Mouse (Mus musculus): ENCODE results near the gene Rhod. TPM values are rescaled to one million over a fixed set of nuclear protein-coding genes. Genes with fewer than 3 reads are reported as not detected.

Gene Rhod
- polyA plus RNA-seq, 1 experiment from 2014 or later, result 57.9 TPM

DNA sequence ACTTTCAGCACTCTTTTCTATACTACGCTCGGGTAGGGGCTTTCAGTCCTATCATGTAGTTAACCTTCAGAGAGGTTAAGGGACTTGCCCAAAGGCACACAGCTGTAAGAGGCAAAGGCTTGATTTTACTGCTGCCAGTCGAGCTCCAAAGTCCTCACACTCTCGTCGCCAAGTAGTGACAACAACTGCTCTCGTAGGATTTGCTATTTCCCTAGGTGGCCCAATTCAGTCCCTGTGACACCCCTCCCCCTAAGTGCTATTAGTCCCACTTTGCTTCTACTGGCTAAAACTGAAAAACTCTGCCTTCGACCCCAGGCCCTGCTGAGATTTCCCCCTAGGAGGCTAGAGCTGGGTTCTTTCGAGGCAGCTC is 456 bp downstream of the Rhod start:
- peak overlapping the region; percentile 91 for H3K27ac ChIP-seq (ENCODE audit: low read length)
- ATAC-seq (ENCODE audit: low FRiP score, low TSS enrichment), result no peak
- H3K4me3 ChIP-seq (ENCODE audit: low read length), result peak overlapping the region; percentile 74
- H3K4me1 ChIP-seq (ENCODE audit: insufficient read depth, low read length), result peaks cover 36% of the 10 kb centered on the region
- H3K27me3 ChIP-seq (ENCODE audit: insufficient read depth, low read length), result no peaks in the 10 kb centered on the region
- H3K4me2 ChIP-seq (replicated peaks; ENCODE audit: low read depth, low read length), result peak overlapping the region; percentile 90
- H3K36me3 ChIP-seq (ENCODE audit: insufficient read depth, low read length), result peaks cover 13% of the 10 kb centered on the region; the same call in 1 of the 2 replicates
- peak overlapping the region; percentile 81 for H3K9ac ChIP-seq (replicated peaks; ENCODE audit: low read length)
- 5% methylated on average over 8 of the region's 8 CpGs for WGBS
- H3K9me3 ChIP-seq (ENCODE audit: low read length), result peaks cover 4% of the 10 kb centered on the region; the same call in 1 of the 2 replicates

- 73% methylated on average over 6 of the region's 6 CpGs for WGBS
- H3K27me3 ChIP-seq (ENCODE audit: insufficient read depth, low read length), result no peaks in the 10 kb centered on the region
- no peak overlapping the region for H3K27ac ChIP-seq (ENCODE audit: low read length)
- H3K9me3 ChIP-seq (ENCODE audit: low read length), result peaks cover 4% of the 10 kb centered on the region; the same call in 1 of the 2 replicates
- no peak overlapping the region for H3K9ac ChIP-seq (replicated peaks; ENCODE audit: low read length)
- no peak for ATAC-seq (ENCODE audit: low FRiP score, low TSS enrichment)
- peaks cover 13% of the 10 kb centered on the region; the same call in 1 of the 2 replicates for H3K36me3 ChIP-seq (ENCODE audit: insufficient read depth, low read length)
- peaks cover 36% of the 10 kb centered on the region for H3K4me1 ChIP-seq (ENCODE audit: insufficient read depth, low read length)
- no peak overlapping the region for H3K4me3 ChIP-seq (ENCODE audit: low read length)
- H3K4me2 ChIP-seq (replicated peaks; ENCODE audit: low read depth, low read length), result peak overlapping the region; percentile 90
Measured at GRCm38 (mm10) chr19:4437886-4438285, 1.3 kb downstream of the Rhod start.

DNA sequence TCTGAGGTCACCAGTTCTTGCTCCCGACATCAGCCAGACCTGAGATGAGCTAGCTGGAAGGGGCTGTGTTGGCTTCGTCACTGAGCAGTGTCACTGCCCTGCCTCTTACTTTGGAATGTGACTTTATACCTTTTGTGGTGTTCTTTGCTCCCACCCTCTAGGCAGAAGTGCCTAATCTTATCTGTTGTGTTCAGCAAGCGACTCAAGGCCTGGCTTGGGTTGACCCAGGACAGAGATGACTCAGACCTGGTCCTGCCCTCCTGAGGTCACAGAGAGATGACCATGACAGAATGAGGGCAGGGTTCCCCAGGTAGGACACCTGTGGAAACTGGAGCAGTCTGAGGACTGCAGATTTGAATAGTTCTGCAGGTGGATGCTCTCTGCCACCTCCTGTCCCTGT is 3.0 kb downstream of the Rhod start:
- H3K27ac ChIP-seq (ENCODE audit: low read length), result no peak overlapping the region
- H3K27me3 ChIP-seq (ENCODE audit: insufficient read depth, low read length), result no peaks in the 10 kb centered on the region
- H3K4me3 ChIP-seq (ENCODE audit: low read length), result no peak overlapping the region
- H3K9ac ChIP-seq (replicated peaks; ENCODE audit: low read length), result no peak overlapping the region
- H3K36me3 ChIP-seq (ENCODE audit: insufficient read depth, low read length), result peaks cover 20% of the 10 kb centered on the region
- no peak for ATAC-seq (ENCODE audit: low FRiP score, low TSS enrichment)
- peaks cover 26% of the 10 kb centered on the region for H3K4me1 ChIP-seq (ENCODE audit: insufficient read depth, low read length)
- H3K9me3 ChIP-seq (ENCODE audit: low read length), result peaks cover 4% of the 10 kb centered on the region; the same call in 1 of the 2 replicates
- no peak overlapping the region for H3K4me2 ChIP-seq (replicated peaks; ENCODE audit: low read depth, low read length)
- WGBS, result 99% methylated on average over 3 of the region's 3 CpGs

GRCm38 (mm10) chr19:4434999-4435398 is 4.2 kb downstream of the Rhod start:
- Histone ChIP-seq H3K27ac (ENCODE audit: low read length) (no peak overlapping the region), H3K9me3 (ENCODE audit: low read length) (peaks cover 4% of the 10 kb centered on the region; the same call in 1 of the 2 replicates), H3K27me3 (ENCODE audit: insufficient read depth, low read length) (no peaks in the 10 kb centered on the region), H3K4me3 (ENCODE audit: low read length) (no peak overlapping the region), H3K9ac (replicated peaks; ENCODE audit: low read length) (no peak overlapping the region), H3K4me2 (replicated peaks; ENCODE audit: low read depth, low read length) (no peak overlapping the region), H3K4me1 (ENCODE audit: insufficient read depth, low read length) (peaks cover 15% of the 10 kb centered on the region), H3K36me3 (ENCODE audit: insufficient read depth, low read length) (peaks cover 25% of the 10 kb centered on the region)
- 86% methylated on average over 1 of the region's 1 CpGs for WGBS
- no peak for ATAC-seq (ENCODE audit: low FRiP score, low TSS enrichment)

DNA sequence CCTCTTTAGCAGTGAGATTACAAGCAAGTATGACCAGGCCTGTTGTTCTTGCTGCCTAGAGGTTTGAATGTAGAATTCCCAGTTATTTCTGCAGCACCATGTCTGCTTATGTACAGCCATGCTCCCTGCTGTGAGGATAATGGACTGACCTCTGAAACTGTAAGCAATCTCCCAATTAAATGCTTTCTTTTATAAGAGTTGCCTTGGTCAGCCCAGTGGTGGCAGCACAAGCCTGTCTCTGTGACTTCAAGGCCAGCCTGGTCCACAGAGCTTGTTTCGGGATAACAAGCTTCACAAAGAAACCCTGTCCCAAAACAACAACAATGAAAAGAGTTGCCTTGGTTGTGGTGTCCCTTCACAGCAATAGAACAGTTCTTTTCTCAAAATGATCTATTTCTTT is 5.5 kb downstream of the Rhod start:
- 79% methylated on average over 1 of the region's 1 CpGs for WGBS
- H3K27ac ChIP-seq (ENCODE audit: low read length), result no peak overlapping the region
- ATAC-seq (ENCODE audit: low FRiP score, low TSS enrichment), result no peak
- H3K4me2 ChIP-seq (replicated peaks; ENCODE audit: low read depth, low read length), result no peak overlapping the region
- no peak overlapping the region for H3K4me3 ChIP-seq (ENCODE audit: low read length)
- H3K36me3 ChIP-seq (ENCODE audit: insufficient read depth, low read length), result peaks cover 25% of the 10 kb centered on the region
- no peaks in the 10 kb centered on the region for H3K27me3 ChIP-seq (ENCODE audit: insufficient read depth, low read length)
- H3K9ac ChIP-seq (replicated peaks; ENCODE audit: low read length), result no peak overlapping the region
- H3K4me1 ChIP-seq (ENCODE audit: insufficient read depth, low read length), result peaks cover 7% of the 10 kb centered on the region; the same call in 1 of the 2 replicates
- H3K9me3 ChIP-seq (ENCODE audit: low read length), result peaks cover 4% of the 10 kb centered on the region; the same call in 1 of the 2 replicates

GRCm38 (mm10) chr19:4430091-4430620 is 9.1 kb downstream of the Rhod start:
- Histone ChIP-seq H3K9ac (replicated peaks; ENCODE audit: low read length) (no peak overlapping the region), H3K4me1 (ENCODE audit: insufficient read depth, low read length) (no peaks in the 10 kb centered on the region), H3K27ac (ENCODE audit: low read length) (no peak overlapping the region), H3K36me3 (ENCODE audit: insufficient read depth, low read length) (peaks cover 32% of the 10 kb centered on the region), H3K4me2 (replicated peaks; ENCODE audit: low read depth, low read length) (no peak overlapping the region), H3K27me3 (ENCODE audit: insufficient read depth, low read length) (no peaks in the 10 kb centered on the region), H3K4me3 (ENCODE audit: low read length) (no peak overlapping the region), H3K9me3 (ENCODE audit: low read length) (no peaks in the 10 kb centered on the region)
- 97% methylated on average over 4 of the region's 4 CpGs for WGBS
- no peak for ATAC-seq (ENCODE audit: low FRiP score, low TSS enrichment)

DNA sequence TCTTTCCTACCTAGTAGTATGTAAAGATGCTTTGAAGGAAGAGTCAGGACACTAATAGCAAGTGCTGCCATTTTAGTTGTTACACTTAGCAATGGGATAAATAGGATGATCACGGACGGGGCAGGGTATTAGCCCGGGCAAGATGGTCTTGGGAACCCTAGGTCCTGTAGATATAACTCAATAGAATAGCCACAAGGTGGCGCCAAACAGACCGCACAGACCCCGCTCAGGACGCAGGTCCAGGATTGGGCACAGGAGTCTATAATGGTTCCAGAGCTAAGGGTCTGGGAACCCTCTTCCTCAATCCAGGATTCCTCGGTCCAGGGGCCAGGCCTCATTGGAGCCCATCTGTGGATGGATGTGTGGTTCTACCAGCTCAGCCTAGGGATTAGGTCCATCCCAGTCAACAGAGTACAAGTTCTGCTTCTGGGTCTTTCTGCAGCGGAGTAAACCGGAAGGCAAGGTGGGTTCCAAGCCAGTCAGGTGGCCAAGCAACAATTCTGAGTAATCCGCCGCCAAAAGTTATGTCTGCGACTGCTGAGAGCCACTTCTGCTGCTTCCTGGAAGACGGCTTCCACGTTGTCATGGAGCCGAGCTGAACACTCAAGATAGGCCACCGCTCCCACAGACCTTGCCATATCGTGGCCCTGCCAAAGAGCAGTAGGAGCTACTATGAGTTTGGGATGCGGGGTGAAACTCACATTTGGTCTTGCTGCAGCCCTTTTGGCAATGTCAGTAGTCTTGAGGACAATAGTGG is 13.4 kb downstream of the Rhod start:
- Histone ChIP-seq H3K4me1 (ENCODE audit: insufficient read depth, low read length) (no peaks in the 10 kb centered on the region), H3K4me3 (ENCODE audit: low read length) (no peak overlapping the region), H3K36me3 (ENCODE audit: insufficient read depth, low read length) (peaks cover 36% of the 10 kb centered on the region), H3K27ac (ENCODE audit: low read length) (no peak overlapping the region), H3K9me3 (ENCODE audit: low read length) (no peaks in the 10 kb centered on the region), H3K4me2 (replicated peaks; ENCODE audit: low read depth, low read length) (no peak overlapping the region), H3K9ac (replicated peaks; ENCODE audit: low read length) (no peak overlapping the region), H3K27me3 (ENCODE audit: insufficient read depth, low read length) (no peaks in the 10 kb centered on the region)
- ATAC-seq (ENCODE audit: low FRiP score, low TSS enrichment), result no peak
- 77% methylated on average over 19 of the region's 19 CpGs for WGBS

DNA sequence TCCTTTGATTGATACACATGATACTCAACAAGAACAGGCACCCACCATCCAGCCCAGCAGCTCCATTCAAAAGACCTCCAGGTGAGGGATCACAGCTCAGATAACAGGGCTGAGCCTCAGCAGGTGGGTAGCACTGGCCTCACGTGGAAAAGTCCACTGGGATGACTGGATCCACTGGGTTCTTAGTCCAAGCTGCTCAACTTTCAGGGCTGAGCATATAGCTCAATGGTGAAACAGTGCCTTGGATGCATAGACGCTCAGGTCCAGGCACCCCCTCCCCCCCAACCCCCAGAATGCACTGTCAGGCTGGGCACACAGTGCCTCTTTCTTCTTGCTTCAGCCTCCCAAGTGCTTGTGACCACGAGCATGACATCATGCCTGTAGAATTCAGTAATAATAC is 16.2 kb downstream of the Rhod start:
- Histone ChIP-seq H3K4me1 (ENCODE audit: insufficient read depth, low read length) (no peaks in the 10 kb centered on the region), H3K9me3 (ENCODE audit: low read length) (no peaks in the 10 kb centered on the region), H3K27me3 (ENCODE audit: insufficient read depth, low read length) (no peaks in the 10 kb centered on the region), H3K36me3 (ENCODE audit: insufficient read depth, low read length) (peaks cover 36% of the 10 kb centered on the region), H3K9ac (replicated peaks; ENCODE audit: low read length) (no peak overlapping the region), H3K4me2 (replicated peaks; ENCODE audit: low read depth, low read length) (no peak overlapping the region), H3K4me3 (ENCODE audit: low read length) (no peak overlapping the region), H3K27ac (ENCODE audit: low read length) (no peak overlapping the region)
- 87% methylated on average over 3 of the region's 3 CpGs for WGBS
- ATAC-seq (ENCODE audit: low FRiP score, low TSS enrichment), result no peak

- Histone ChIP-seq H3K9ac (replicated peaks; ENCODE audit: low read length) (no peak overlapping the region), H3K4me1 (ENCODE audit: insufficient read depth, low read length) (no peaks in the 10 kb centered on the region), H3K4me2 (replicated peaks; ENCODE audit: low read depth, low read length) (no peak overlapping the region), H3K27ac (ENCODE audit: low read length) (no peak overlapping the region), H3K9me3 (ENCODE audit: low read length) (no peaks in the 10 kb centered on the region), H3K36me3 (ENCODE audit: insufficient read depth, low read length) (peaks cover 33% of the 10 kb centered on the region), H3K4me3 (ENCODE audit: low read length) (no peak overlapping the region), H3K27me3 (ENCODE audit: insufficient read depth, low read length) (no peaks in the 10 kb centered on the region)
- ATAC-seq (ENCODE audit: low FRiP score, low TSS enrichment), result no peak
- WGBS, result 95% methylated on average over 3 of the region's 3 CpGs
Measured at GRCm38 (mm10) chr19:4422581-4422980, 16.7 kb downstream of the Rhod start.

Data from kidney, embryonic 16.5 days (tissue).